Mouse (Mus musculus) midbrain, postnatal 0 days (tissue): ENCODE data around the gene Gm17720. TPM values are rescaled to one million over a fixed set of nuclear protein-coding genes. Genes with fewer than 3 reads are reported as not detected.

ENCODE experiments used
- ATAC-seq: fragments of 200-750 bp; cut with Nextera tagmentation; 2 replicates; pipeline ENCODE4 v1.8.0; 2017; ENCODE audit warnings: moderate number of reproducible peaks, mild to moderate bottlenecking, moderate TSS enrichment, moderate library complexity; ENCODE audit not compliant: low FRiP score
- DNase-seq: peaks from one replicate; pipeline ENCODE4 v3.0.0-alpha.2; 2015; ENCODE audit warnings: low spot score
- H3K27ac ChIP-seq: fragments of 300-500 bp; sonication (generic); 2 replicates; pipeline ENCODE4 v1.5.1; 2014; ENCODE audit warnings: low read depth, mild to moderate bottlenecking, low read length, mixed read lengths
- H3K27me3 ChIP-seq: fragments of 300-500 bp; sonication (generic); 2 replicates; pipeline ENCODE4 v1.6.1; 2014; ENCODE audit warnings: low read length, control low read depth, mixed read lengths; ENCODE audit not compliant: insufficient read depth
- H3K36me3 ChIP-seq: fragments of 300-500 bp; sonication (generic); 2 replicates; pipeline ENCODE4 v1.6.1; 2014; ENCODE audit warnings: low read length, control low read depth, mixed read lengths; ENCODE audit not compliant: insufficient read depth
- H3K4me1 ChIP-seq: fragments of 300-500 bp; sonication (generic); 2 replicates; pipeline ENCODE4 v1.6.1; 2014; ENCODE audit warnings: mild to moderate bottlenecking, control low read depth, antibody characterized with exemption, low read length, mixed read lengths; ENCODE audit not compliant: insufficient read depth
- H3K4me2 ChIP-seq: fragments of 300-500 bp; sonication (generic); 2 replicates; pipeline ENCODE4 v1.6.1; 2014; ENCODE audit warnings: low read depth, mild to moderate bottlenecking, low read length, mixed read lengths; ENCODE audit not compliant: poor library complexity, severe bottlenecking
- H3K4me3 ChIP-seq: fragments of 300-500 bp; sonication (generic); 2 replicates; pipeline ENCODE4 v1.5.1; 2014; ENCODE audit warnings: low read depth, mild to moderate bottlenecking, low read length, moderate library complexity
- H3K9ac ChIP-seq: fragments of 300-500 bp; sonication (generic); replicated peaks from 2 replicates; pipeline ENCODE4 v1.6.1; 2014; ENCODE audit warnings: mild to moderate bottlenecking, low read length, moderate library complexity, mixed read lengths; ENCODE audit not compliant: poor library complexity, severe bottlenecking
- H3K9me3 ChIP-seq: fragments of 300-500 bp; sonication (generic); 2 replicates; pipeline ENCODE4 v1.6.1; 2016; ENCODE audit warnings: low read length, control low read depth
- CTCF ChIP-seq: IDR thresholded peaks from 2 replicates; pipeline ENCODE4 v1.5.1; 2016; ENCODE audit warnings: antibody characterized with exemption, mild to moderate bottlenecking
- WGBS: fragments of 180-500 bp; shearing (Covaris S2); extraction: QIAGEN DNeasy Blood & Tissue Kit; methylation state at CpG from one replicate; pipeline ENCODE4 v1.1.7; 2014; 5-methylcytosine and 5-hydroxymethylcytosine counted together
- polyA plus RNA-seq: library from polyadenylated mRNA; unstranded; fragments of >200 nt; fragmentation: Nextera tagmentation; extraction: Ambion mirVana; gene quantifications from 2 replicates; pipeline ENCODE4 v1.2.1, GENCODE M21; 2015
- total RNA-seq: library from RNA; depleted of rRNA; stranded (reverse); fragments of >200 nt; gene quantifications from 2 replicates; pipeline ENCODE4 v1.2.3, GENCODE M21; 2014; rRNA removed

Gm17720 gene
- not detected in 2 replicates for total RNA-seq
- not detected in 2 replicates for polyA plus RNA-seq

- no peak within 1 kb of the TSS for H3K27ac ChIP-seq
- H3K9ac ChIP-seq: no peak within 1 kb of the TSS
- WGBS: 81% methylated on average over 3 of the region's 3 CpGs
- no peaks in the 10 kb centered on the region for H3K27me3 ChIP-seq
- H3K4me3 ChIP-seq: no peak within 1 kb of the TSS
- no peak for DNase-seq
- no peaks in the 10 kb centered on the region for H3K4me1 ChIP-seq
- no peaks in the 10 kb centered on the region for H3K9me3 ChIP-seq
- no peak for ATAC-seq
- H3K36me3 ChIP-seq: no peaks in the 10 kb centered on the region
- TF ChIP-seq CTCF: no peak
- no peak within 1 kb of the TSS for H3K4me2 ChIP-seq
Observed at GRCm38 (mm10) chr8:110102653-110103052, at the start of gene Gm17720. TSS of gene Gm17720 (minus strand) at chr8:110102753.

DNA sequence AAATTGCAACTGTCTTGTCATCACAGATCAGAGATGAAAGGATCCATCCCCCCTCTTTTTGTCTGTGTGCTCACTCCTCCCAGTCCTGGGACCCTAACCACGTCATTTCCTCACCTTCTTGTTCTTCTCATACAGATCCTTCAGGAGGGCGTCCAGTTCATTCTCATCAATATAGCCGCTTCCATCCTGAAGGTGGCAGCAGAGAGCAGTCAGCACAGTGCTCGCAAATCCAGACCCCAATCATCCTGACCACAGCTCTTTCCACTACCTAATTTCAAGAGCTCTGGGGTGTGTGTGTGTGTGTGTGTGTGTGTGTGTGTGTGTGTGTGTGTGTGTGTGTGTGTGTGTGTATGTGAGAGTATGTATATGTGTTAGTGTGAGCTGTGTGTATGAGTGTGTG, 43.0 kb upstream of the Gm17720 start:
- Histone ChIP-seq H3K4me2 (no peak overlapping the region), H3K27me3 (no peaks in the 10 kb centered on the region), H3K27ac (no peak overlapping the region), H3K9me3 (no peaks in the 10 kb centered on the region), H3K4me3 (no peak overlapping the region), H3K4me1 (no peaks in the 10 kb centered on the region), H3K9ac (no peak overlapping the region), H3K36me3 (no peaks in the 10 kb centered on the region)
- DNase-seq: peak; percentile 66
- ATAC-seq: no peak
- WGBS: 0% methylated on average over 4 of the region's 4 CpGs
- TF ChIP-seq CTCF: peak; percentile 93

DNA sequence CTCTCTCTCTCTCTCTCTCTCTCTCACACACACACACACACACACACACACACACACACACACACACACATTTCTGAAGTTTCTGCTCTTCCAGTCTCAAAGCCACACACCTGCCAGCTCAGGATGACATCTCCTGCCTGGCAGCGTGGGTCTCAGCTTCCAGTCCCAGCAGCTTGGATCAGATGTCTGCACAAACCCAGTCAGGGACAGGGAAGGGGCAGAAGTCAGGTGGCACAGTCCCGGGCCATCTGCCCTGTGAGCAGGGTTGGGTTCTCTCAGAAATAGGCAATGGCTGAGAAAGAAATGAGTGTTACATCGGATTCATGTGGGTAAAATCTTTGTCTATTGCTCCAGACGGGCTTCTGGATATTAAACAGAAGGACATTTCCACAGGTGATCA, 38.2 kb upstream of the Gm17720 start:
- ATAC-seq (no peak), DNase-seq (peak; percentile 24)
- Histone ChIP-seq H3K9ac (no peak overlapping the region), H3K4me1 (no peaks in the 10 kb centered on the region), H3K27me3 (no peaks in the 10 kb centered on the region), H3K27ac (no peak overlapping the region), H3K36me3 (no peaks in the 10 kb centered on the region), H3K4me3 (no peak overlapping the region), H3K9me3 (no peaks in the 10 kb centered on the region), H3K4me2 (no peak overlapping the region)
- WGBS: 76% methylated on average over 4 of the region's 4 CpGs
- TF ChIP-seq CTCF: no peak

DNA sequence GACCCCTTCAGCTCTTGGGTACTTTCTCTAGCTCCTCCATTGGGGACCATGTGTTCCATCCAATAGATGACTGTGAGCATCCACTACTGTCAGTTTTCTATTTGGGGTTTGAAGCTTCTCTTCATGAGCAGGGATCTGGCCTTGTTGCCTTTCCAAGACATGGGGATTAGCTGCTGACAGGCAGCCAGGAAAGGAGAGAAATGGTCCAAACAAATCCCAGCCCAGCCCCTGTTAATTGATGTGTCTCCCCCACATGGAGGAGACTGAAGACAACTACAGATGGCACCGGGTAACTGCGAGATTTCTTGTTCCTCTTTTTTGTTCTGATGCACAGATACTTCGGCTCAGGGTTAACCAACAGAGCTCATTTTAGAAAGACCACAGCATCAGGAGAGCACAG, 37.6 kb upstream of the Gm17720 start:
- H3K36me3 ChIP-seq: no peaks in the 10 kb centered on the region
- TF ChIP-seq CTCF: no peak
- 77% methylated on average over 3 of the region's 3 CpGs for WGBS
- no peak overlapping the region for H3K4me3 ChIP-seq
- H3K9me3 ChIP-seq: no peaks in the 10 kb centered on the region
- H3K27me3 ChIP-seq: no peaks in the 10 kb centered on the region
- H3K9ac ChIP-seq: no peak overlapping the region
- DNase-seq: no peak
- H3K27ac ChIP-seq: no peak overlapping the region
- ATAC-seq: no peak
- H3K4me1 ChIP-seq: no peaks in the 10 kb centered on the region
- H3K4me2 ChIP-seq: no peak overlapping the region

DNA sequence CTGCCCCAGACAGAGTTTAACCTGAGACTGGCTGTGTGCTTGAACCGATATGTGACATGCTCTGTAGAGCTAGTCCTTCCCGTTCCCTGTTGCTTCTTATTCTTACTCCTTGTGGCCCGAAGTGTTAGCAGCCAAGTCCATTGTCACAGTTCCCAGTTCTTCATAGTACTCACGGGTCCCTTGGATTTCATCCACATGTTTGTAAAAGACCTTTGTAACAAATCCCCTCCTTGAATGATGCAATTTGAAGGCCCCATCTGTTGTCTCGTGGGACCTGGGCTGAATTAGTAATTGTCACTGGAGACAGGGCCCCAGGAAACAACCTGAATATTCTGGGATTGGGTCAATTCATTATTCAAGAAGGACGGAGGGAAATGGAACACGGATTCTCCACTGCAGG, 33.0 kb upstream of the Gm17720 start:
- DNase-seq: peak; percentile 59

GRCm38 (mm10) chr8:110134236-110134635, 31.7 kb upstream of the Gm17720 start:
- DNase-seq: no peak

More for the DNA sequence above, 33.0 kb upstream of the Gm17720 start:
- Histone ChIP-seq H3K27me3 (no peaks in the 10 kb centered on the region), H3K36me3 (no peaks in the 10 kb centered on the region), H3K27ac (peak overlapping the region; percentile 43; the same call in 1 of the 2 replicates), H3K4me2 (no peak overlapping the region), H3K4me1 (no peaks in the 10 kb centered on the region), H3K4me3 (no peak overlapping the region), H3K9me3 (no peaks in the 10 kb centered on the region), H3K9ac (no peak overlapping the region)
- TF ChIP-seq CTCF: no peak
- WGBS: 51% methylated on average over 7 of the region's 7 CpGs
- no peak for ATAC-seq

More at GRCm38 (mm10) chr8:110134236-110134635, 31.7 kb upstream of the Gm17720 start:
- Histone ChIP-seq H3K4me3 (no peak overlapping the region), H3K4me2 (no peak overlapping the region), H3K9me3 (no peaks in the 10 kb centered on the region), H3K27ac (no peak overlapping the region), H3K9ac (no peak overlapping the region), H3K36me3 (no peaks in the 10 kb centered on the region), H3K27me3 (no peaks in the 10 kb centered on the region), H3K4me1 (no peaks in the 10 kb centered on the region)
- no peak for TF ChIP-seq CTCF
- WGBS: 91% methylated on average over 8 of the region's 8 CpGs
- no peak for ATAC-seq
